Mouse (Mus musculus): ENCODE results near the gene Gm5148. TPM values are rescaled to one million over a fixed set of nuclear protein-coding genes. Genes with fewer than 3 reads are reported as not detected.

Gm5148 gene
- polyA plus RNA-seq, 1 experiment from 2014 or later, result 3.2 TPM

- 15% methylated on average over 4 of the region's 4 CpGs for WGBS
- Histone ChIP-seq H3K36me3 (no peaks in the 10 kb centered on the region), H3K9me3 (0 out of 2 replicates have a peak, but pooled peaks cover 6% of the 10 kb centered on the region), H3K27me3 (ENCODE audit: insufficient read depth, poor library complexity, severe bottlenecking) (no peaks in the 10 kb centered on the region), H3K4me1 (replicated peaks) (peaks cover 19% of the 10 kb centered on the region), H3K4me3 (peak overlapping the region; percentile 29), H3K27ac (peak overlapping the region; percentile 68)
- DNase-seq (ENCODE audit: low spot score), result no peak
Measured at GRCm38 (mm10) chr3:37757613-37758012, 33.3 kb upstream of the Gm5148 start.

DNA sequence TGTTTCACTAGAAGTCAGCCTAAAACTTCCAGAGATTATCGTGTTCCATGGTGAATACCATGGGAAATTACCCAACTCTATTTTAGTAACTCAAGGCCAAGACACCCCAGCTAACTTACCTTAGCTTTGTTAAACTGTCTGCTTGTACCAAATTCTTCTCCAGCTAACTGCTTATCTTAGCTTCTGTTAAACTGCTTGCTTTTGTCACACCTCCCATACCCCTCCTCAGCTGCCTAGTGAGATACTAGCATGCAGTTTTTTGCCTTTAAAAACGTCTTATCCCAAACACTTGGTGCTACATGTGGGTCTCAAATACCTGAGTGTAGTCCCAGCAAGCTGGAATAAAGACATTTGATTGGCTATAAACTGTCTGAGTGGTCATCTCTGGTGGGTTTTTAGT, 31.7 kb upstream of the Gm5148 start:
- Histone ChIP-seq H3K27me3 (ENCODE audit: insufficient read depth, poor library complexity, severe bottlenecking) (no peaks in the 10 kb centered on the region), H3K27ac (no peak overlapping the region), H3K4me3 (no peak overlapping the region), H3K36me3 (no peaks in the 10 kb centered on the region), H3K4me1 (replicated peaks) (peaks cover 19% of the 10 kb centered on the region), H3K9me3 (0 out of 2 replicates have a peak, but pooled peaks cover 6% of the 10 kb centered on the region)
- no peak for DNase-seq (ENCODE audit: low spot score)
- 69% methylated on average over 2 of the region's 2 CpGs for WGBS

DNA sequence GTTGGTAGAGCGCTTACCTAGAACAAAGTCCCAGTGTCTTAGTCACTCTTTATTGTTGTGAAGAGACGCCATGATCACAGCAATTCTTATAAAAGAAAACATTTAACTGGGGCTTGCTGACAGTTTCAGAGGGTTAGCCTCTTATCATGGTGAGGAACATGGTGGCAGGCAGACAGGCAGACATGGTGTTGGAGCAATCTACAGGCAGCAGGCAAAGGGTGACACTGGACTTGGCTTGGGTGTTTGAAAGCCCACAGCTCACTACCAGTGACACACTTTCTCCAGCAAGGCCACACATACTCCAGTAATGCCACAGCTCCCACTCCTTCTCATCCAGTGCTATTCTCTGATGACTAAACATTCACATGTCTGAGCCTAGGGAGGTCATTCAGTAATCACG, 30.3 kb upstream of the Gm5148 start:
- no peak for DNase-seq (ENCODE audit: low spot score)
- H3K9me3 ChIP-seq, result 0 out of 2 replicates have a peak, but pooled peaks cover 6% of the 10 kb centered on the region
- H3K4me3 ChIP-seq, result no peak overlapping the region
- no peaks in the 10 kb centered on the region for H3K36me3 ChIP-seq
- H3K4me1 ChIP-seq (replicated peaks), result peaks cover 19% of the 10 kb centered on the region
- H3K27ac ChIP-seq, result no peak overlapping the region
- WGBS, result 89% methylated on average over 3 of the region's 3 CpGs
- no peaks in the 10 kb centered on the region for H3K27me3 ChIP-seq (ENCODE audit: insufficient read depth, poor library complexity, severe bottlenecking)

DNA sequence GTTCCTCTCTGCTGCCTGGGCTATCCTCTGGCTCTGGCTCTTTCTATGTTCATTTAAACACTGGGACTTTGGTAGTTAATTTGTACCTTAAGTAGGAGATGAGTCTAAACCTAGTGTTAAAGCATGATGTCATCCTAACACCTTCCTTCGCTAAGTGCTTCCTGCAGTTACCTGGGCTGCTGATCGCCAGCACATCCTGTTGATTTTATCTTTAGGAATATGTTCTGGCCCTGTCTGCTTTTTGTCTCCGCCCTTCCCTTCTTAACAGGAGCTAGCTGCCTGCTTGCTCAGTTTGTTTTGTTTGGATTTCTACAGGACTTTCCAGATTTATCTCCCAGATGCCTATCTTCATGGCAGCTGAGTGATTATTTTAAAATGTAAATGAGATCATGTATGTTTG, 28.9 kb upstream of the Gm5148 start:
- Histone ChIP-seq H3K27me3 (ENCODE audit: insufficient read depth, poor library complexity, severe bottlenecking) (no peaks in the 10 kb centered on the region), H3K4me1 (replicated peaks) (peaks cover 13% of the 10 kb centered on the region), H3K36me3 (no peaks in the 10 kb centered on the region), H3K9me3 (no peaks in the 10 kb centered on the region), H3K4me3 (no peak overlapping the region), H3K27ac (no peak overlapping the region)
- 88% methylated on average over 3 of the region's 3 CpGs for WGBS
- no peak for DNase-seq (ENCODE audit: low spot score)

- Histone ChIP-seq H3K9me3 (no peaks in the 10 kb centered on the region), H3K27me3 (ENCODE audit: insufficient read depth, poor library complexity, severe bottlenecking) (no peaks in the 10 kb centered on the region), H3K4me3 (no peak overlapping the region), H3K4me1 (replicated peaks) (no peaks in the 10 kb centered on the region), H3K36me3 (no peaks in the 10 kb centered on the region), H3K27ac (no peak overlapping the region)
- WGBS, result 86% methylated on average over 16 of the region's 16 CpGs
- DNase-seq (ENCODE audit: low spot score), result no peak
Measured at GRCm38 (mm10) chr3:37748002-37748733, 23.9 kb upstream of the Gm5148 start.

DNA sequence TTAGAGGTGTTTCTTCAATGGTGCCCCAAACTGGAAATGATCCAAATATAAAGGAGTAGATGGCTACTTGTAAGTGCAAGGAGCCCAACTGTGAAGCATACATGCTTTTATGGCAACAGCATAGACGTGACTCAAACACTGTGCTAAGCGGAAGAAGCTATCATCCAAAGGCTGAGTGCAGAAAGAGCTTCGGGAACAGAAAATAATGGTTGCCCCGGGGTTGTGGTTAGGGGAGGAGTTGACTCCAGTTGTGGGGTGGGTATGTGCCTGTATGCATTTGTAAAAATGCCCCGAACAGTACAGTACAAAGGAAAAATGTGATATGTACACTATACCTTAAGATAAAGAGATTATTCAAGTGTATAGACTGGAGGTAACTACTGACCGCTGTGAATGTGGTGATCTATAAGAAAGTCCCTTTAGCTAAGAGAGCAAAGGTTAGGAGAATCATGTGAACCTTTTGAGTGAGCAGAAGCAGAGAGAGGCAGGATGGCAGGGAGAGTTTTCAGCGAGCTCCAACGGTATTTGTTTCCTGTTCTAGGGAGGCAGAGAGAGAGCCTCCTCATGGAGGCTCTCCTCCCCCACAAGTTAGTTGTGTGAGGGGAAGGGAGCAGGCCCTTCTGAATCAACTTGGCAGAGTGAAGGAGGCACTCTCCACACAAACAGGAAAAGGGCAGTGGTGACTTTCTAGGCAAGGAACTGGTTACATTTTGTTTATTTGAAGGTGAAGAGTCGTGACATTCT, 23.1 kb upstream of the Gm5148 start:
- DNase-seq (ENCODE audit: low spot score), result no peak
- no peaks in the 10 kb centered on the region for H3K27me3 ChIP-seq (ENCODE audit: insufficient read depth, poor library complexity, severe bottlenecking)
- H3K4me1 ChIP-seq (replicated peaks), result no peaks in the 10 kb centered on the region
- no peak overlapping the region for H3K4me3 ChIP-seq
- H3K9me3 ChIP-seq, result no peaks in the 10 kb centered on the region
- 90% methylated on average over 9 of the region's 9 CpGs for WGBS
- no peak overlapping the region for H3K27ac ChIP-seq
- no peaks in the 10 kb centered on the region for H3K36me3 ChIP-seq

- DNase-seq (ENCODE audit: low spot score), result no peak
- Histone ChIP-seq H3K4me3 (no peak overlapping the region), H3K4me1 (replicated peaks) (no peaks in the 10 kb centered on the region), H3K27me3 (ENCODE audit: insufficient read depth, poor library complexity, severe bottlenecking) (no peaks in the 10 kb centered on the region), H3K9me3 (no peaks in the 10 kb centered on the region), H3K36me3 (no peaks in the 10 kb centered on the region), H3K27ac (no peak overlapping the region)
- WGBS, result 92% methylated on average over 2 of the region's 2 CpGs
Measured at GRCm38 (mm10) chr3:37744050-37744449, 19.8 kb upstream of the Gm5148 start.

DNA sequence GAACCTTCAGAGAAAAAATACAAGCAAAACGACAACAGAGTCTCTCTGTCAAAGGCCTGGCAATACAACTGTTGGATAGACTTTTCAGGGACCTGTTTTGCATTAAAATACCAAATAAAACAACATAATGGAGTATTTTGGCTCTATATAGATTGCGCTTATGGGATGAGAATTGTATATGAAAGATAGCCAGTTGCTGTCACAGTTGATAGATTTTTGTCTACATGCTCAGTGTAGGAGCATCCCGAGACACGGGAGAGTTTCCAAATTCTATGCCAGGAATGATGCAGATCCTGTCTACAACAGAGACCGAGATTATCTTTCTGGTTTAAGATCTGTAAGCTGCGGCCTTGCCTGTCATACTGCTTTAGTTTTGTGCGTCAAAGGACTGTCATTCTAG, 15.7 kb upstream of the Gm5148 start:
- peaks cover 4% of the 10 kb centered on the region; the same call in 1 of the 2 replicates for H3K4me1 ChIP-seq (replicated peaks)
- no peak for DNase-seq (ENCODE audit: low spot score)
- no peaks in the 10 kb centered on the region for H3K9me3 ChIP-seq
- no peak overlapping the region for H3K27ac ChIP-seq
- no peak overlapping the region for H3K4me3 ChIP-seq
- WGBS, result 91% methylated on average over 7 of the region's 7 CpGs
- H3K36me3 ChIP-seq, result no peaks in the 10 kb centered on the region
- no peaks in the 10 kb centered on the region for H3K27me3 ChIP-seq (ENCODE audit: insufficient read depth, poor library complexity, severe bottlenecking)

- no peaks in the 10 kb centered on the region for H3K36me3 ChIP-seq
- DNase-seq (ENCODE audit: low spot score), result no peak
- WGBS, result 90% methylated on average over 17 of the region's 17 CpGs
Measured at GRCm38 (mm10) chr3:37738171-37738950, 14.1 kb upstream of the Gm5148 start.

DNA sequence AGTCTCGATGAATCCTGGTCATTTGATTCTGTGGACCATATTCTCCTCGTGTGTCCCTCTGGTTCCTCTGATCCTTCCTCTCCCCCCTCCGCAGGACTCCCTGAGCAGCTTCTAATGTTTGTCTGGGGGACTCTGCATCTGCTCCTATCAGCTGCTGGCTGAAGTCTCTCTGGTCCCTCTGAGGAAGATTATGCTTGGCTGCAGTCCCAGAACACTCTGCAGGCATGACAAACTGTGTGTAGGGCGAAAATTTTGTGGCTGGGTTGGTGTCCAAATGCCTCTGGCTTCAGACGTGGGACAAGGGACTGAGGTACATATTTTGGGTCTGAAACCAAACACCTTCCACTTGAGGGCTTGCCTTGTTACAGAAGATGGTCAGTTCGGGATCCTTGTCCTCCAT, 13.1 kb upstream of the Gm5148 start:
- H3K27me3 ChIP-seq (ENCODE audit: insufficient read depth, poor library complexity, severe bottlenecking), result no peaks in the 10 kb centered on the region
- no peak for DNase-seq (ENCODE audit: low spot score)
- no peak overlapping the region for H3K27ac ChIP-seq
- no peak overlapping the region for H3K4me3 ChIP-seq
- H3K4me1 ChIP-seq (replicated peaks), result peaks cover 4% of the 10 kb centered on the region; the same call in 1 of the 2 replicates
- no peaks in the 10 kb centered on the region for H3K36me3 ChIP-seq
- H3K9me3 ChIP-seq, result no peaks in the 10 kb centered on the region
- WGBS, result 68% methylated on average over 6 of the region's 6 CpGs

More at GRCm38 (mm10) chr3:37738171-37738950, 14.1 kb upstream of the Gm5148 start:
- Histone ChIP-seq H3K9me3 (no peaks in the 10 kb centered on the region), H3K27ac (no peak overlapping the region), H3K4me3 (no peak overlapping the region), H3K27me3 (ENCODE audit: insufficient read depth, poor library complexity, severe bottlenecking) (no peaks in the 10 kb centered on the region), H3K4me1 (replicated peaks) (peaks cover 4% of the 10 kb centered on the region; the same call in 1 of the 2 replicates)

DNA sequence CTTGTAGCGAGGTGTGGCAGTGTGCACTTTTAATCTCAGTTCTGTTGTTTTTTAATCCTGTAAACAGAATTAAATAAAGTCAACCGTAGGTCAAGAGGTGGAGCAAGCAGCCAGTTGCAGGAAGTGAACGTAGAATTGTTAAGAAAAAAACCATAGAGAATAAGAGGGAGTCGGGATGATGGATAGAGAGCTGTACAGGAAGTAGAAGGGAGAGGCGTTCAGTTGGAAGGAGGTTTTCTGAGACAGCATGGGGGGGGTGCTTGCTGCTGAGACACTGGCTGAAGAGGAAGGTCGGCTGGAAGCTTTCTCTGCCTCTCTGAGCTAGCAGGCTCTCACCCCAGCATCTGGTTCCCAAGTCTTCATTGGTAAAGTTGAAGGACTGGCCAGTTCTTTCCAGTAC, 10.9 kb upstream of the Gm5148 start:
- no peak for DNase-seq (ENCODE audit: low spot score)
- 85% methylated on average over 6 of the region's 6 CpGs for WGBS
- Histone ChIP-seq H3K27ac (no peak overlapping the region), H3K27me3 (ENCODE audit: insufficient read depth, poor library complexity, severe bottlenecking) (no peaks in the 10 kb centered on the region), H3K4me3 (no peak overlapping the region), H3K4me1 (replicated peaks) (peaks cover 8% of the 10 kb centered on the region; the same call in 1 of the 2 replicates), H3K9me3 (no peaks in the 10 kb centered on the region), H3K36me3 (no peaks in the 10 kb centered on the region)

DNA sequence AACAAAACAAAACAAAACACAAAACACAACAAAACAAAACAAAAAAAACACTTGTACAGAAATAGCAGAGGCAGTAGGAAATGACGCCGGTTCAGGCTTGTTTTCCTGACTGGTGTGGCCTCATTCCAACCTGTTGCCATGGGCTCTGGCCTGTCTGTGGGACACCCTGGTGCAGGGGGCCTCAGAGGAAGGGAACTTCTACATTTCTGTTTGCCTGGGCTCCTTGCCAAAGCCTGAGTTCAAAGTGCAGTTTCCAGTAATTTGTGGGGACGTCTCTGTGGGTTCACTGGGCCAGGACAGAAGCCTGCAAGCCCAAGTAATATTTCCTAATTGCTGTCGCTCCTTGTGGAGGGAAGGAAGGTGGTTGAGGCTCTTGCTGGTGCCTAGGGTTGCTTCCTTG, 4.9 kb upstream of the Gm5148 start:
- Histone ChIP-seq H3K4me1 (replicated peaks) (peaks cover 24% of the 10 kb centered on the region), H3K27me3 (ENCODE audit: insufficient read depth, poor library complexity, severe bottlenecking) (peaks cover 30% of the 10 kb centered on the region), H3K36me3 (no peaks in the 10 kb centered on the region), H3K27ac (peak overlapping the region; percentile 25; the same call in 1 of the 2 replicates), H3K4me3 (no peak overlapping the region), H3K9me3 (no peaks in the 10 kb centered on the region)
- WGBS, result 42% methylated on average over 4 of the region's 4 CpGs
- peak; percentile 9 for DNase-seq (ENCODE audit: low spot score)

All from hindbrain, embryonic 10.5 days (tissue).